Mouse (Mus musculus) limb, embryonic 11.5 days (tissue): Measurements from ENCODE around the gene Nosip. TPM values are rescaled to one million over a fixed set of nuclear protein-coding genes. Genes with fewer than 3 reads are reported as not detected.
"Not testable (repeated sequence)": the region's sequence is repeated elsewhere in the genome, so short reads cannot be mapped to it uniquely, and the experiment has no call there.

Experiments used
- ATAC-seq: fragments of 200-750 bp; cut with Nextera tagmentation; 2 replicates; pipeline ENCODE4 v1.8.0; 2017; ENCODE audit warnings: low read depth; ENCODE audit not compliant: insufficient number of reproducible peaks, low FRiP score, low TSS enrichment
- DNase-seq: peaks from one replicate; pipeline ENCODE4 v3.0.0-alpha.2; 2015; ENCODE audit warnings: low spot score
- H3K27ac ChIP-seq: fragments of 300-500 bp; sonication (generic); replicated peaks from 2 replicates; pipeline ENCODE4 v1.5.1; 2014; ENCODE audit warnings: low read depth, mild to moderate bottlenecking, low read length
- H3K27me3 ChIP-seq: fragments of 300-500 bp; sonication (generic); 2 replicates; pipeline ENCODE4 v1.6.1; 2014; ENCODE audit warnings: mild to moderate bottlenecking, low read length, mixed read lengths; ENCODE audit not compliant: control insufficient read depth, insufficient read depth
- H3K36me3 ChIP-seq: fragments of 300-500 bp; sonication (generic); 2 replicates; pipeline ENCODE4 v1.6.1; 2014; ENCODE audit warnings: mild to moderate bottlenecking, low read length, moderate library complexity, mixed read lengths; ENCODE audit not compliant: control insufficient read depth, insufficient read depth
- H3K4me1 ChIP-seq: fragments of 300-500 bp; sonication (generic); 2 replicates; pipeline ENCODE4 v1.6.1; 2014; ENCODE audit warnings: low read length, mixed read lengths; ENCODE audit not compliant: control insufficient read depth, insufficient read depth
- H3K4me2 ChIP-seq: fragments of 300-500 bp; sonication (generic); 2 replicates; pipeline ENCODE4 v1.6.1; 2014; ENCODE audit warnings: low read depth, mild to moderate bottlenecking, moderate library complexity; ENCODE audit not compliant: severe bottlenecking
- H3K4me3 ChIP-seq: fragments of 300-500 bp; sonication (generic); 2 replicates; pipeline ENCODE4 v1.5.1; 2014; ENCODE audit warnings: low read depth, low read length
- H3K9ac ChIP-seq: fragments of 300-500 bp; sonication (generic); 2 replicates; pipeline ENCODE4 v1.6.1; 2014; ENCODE audit warnings: mild to moderate bottlenecking, low read length
- H3K9me3 ChIP-seq: fragments of 300-500 bp; sonication (generic); 2 replicates; pipeline ENCODE4 v1.6.1; 2016; ENCODE audit warnings: low read length; ENCODE audit not compliant: control insufficient read depth
- WGBS: fragments of 180-500 bp; shearing (Covaris S2); extraction: QIAGEN DNeasy Blood & Tissue Kit; methylation state at CpG from one replicate; pipeline ENCODE4 v1.1.7; 2014; 5-methylcytosine and 5-hydroxymethylcytosine counted together
- polyA plus RNA-seq: library from polyadenylated mRNA; unstranded; fragments of >200 nt; fragmentation: Nextera tagmentation; extraction: Ambion mirVana; gene quantifications from 2 replicates; pipeline ENCODE4 v1.2.1, GENCODE M21; 2014

The Nosip gene
- polyA plus RNA-seq, 1 experiment from 2014 or later = 70.2 TPM

DNA sequence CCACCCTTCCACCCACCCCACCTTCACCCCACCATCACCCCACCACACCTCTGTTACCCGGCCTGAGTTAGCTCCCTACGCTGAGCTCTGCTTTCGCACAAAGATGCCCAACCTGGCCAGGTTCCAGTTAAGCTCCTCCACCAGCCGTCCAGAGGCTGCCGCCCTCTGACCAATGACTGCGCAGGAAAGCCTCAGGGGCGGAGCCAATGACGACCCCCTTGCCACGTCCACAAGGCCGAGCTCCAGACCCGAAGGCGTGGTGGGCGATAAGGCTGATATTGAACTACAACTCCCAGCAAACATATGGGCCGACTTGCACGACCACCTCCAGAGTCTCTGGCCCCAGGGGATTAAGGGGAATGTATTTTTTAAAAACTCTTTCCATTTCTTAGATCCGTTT is 29.8 kb downstream of the Nosip start, which contains the start of gene Rcn3:
Gene Rcn3, minus strand, starts transcription at position 174 of the 400 bp plus-strand sequence.
- Histone ChIP-seq H3K4me1 (peaks cover 20% of the 10 kb centered on the region), H3K27ac (peak within 1 kb of the TSS; percentile 73), H3K4me2 (peak within 1 kb of the TSS; percentile 72), H3K9me3 (no peaks in the 10 kb centered on the region), H3K4me3 (peak within 1 kb of the TSS; percentile 65), H3K27me3 (no peaks in the 10 kb centered on the region), H3K36me3 (peaks cover 11% of the 10 kb centered on the region; the same call in 1 of the 2 replicates), H3K9ac (peak within 1 kb of the TSS; percentile 82)
- DNase-seq = peak; percentile 97
- under 1% methylated on average over 16 of the region's 16 CpGs for WGBS
- ATAC-seq = peak; percentile 88

DNA sequence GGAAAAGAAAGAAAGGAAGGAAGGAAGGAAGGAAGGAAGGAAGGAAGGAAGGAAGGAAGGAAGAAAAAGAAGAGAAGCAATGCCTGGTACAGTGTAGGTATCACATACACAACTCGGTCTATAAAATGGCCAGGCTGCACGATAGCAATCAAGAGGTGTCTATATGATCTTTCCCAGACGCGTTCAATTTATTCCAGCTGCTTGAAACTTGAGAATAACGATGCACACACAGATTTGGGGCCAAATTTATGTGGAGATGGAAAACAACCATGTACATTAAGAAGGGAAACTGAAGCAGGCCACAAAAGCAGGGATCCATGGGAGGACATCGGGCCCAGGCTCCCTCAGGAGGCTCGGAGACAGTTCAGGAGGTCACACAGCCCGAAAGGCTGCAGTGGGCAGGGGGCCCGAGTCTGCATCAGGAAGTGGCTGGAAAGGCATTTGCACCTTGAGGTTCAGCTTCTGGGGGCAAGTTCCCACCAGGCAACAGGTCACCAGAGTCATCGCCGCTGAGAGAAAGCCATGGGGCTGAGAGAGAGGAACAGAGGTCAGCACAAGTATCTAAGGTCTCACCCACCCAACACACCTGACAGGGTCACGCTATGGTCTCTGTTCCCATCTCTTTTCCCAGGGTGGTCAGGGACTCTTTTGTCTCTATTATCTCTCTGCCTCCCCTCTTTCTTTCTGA is 30.7 kb downstream of the Nosip start:
- no peak for ATAC-seq
- Histone ChIP-seq H3K9me3 (no peaks in the 10 kb centered on the region), H3K27ac (peak overlapping the region; percentile 68), H3K4me2 (peak overlapping the region; percentile 0; the same call in 1 of the 2 replicates), H3K4me3 (0 out of 2 replicates have a peak overlapping the region, but pooled peaks have one; percentile 12), H3K36me3 (peaks cover 6% of the 10 kb centered on the region; the same call in 1 of the 2 replicates), H3K9ac (no peak overlapping the region), H3K27me3 (no peaks in the 10 kb centered on the region), H3K4me1 (peaks cover 20% of the 10 kb centered on the region)
- peak; percentile 49 for DNase-seq
- 27% methylated on average over 12 of the region's 12 CpGs for WGBS

DNA sequence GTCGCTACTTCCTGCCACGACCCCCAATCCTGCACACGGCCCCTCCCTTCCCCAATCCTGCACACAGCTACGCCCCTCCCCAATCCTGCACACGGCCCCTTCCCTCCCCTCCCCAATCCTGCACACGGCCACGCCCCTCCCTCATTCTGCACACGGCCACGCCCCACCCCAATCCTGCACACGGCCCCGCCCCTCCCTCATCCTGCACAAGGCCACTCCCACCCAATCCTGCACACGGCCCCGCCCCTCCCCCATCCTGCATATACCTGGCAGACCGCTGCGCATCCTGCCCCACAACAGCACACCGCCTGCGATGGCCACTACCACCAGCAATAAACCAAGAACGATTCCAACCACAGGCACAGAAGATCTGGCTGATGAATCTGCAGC is 31.3 kb downstream of the Nosip start:
- peaks cover 20% of the 10 kb centered on the region for H3K4me1 ChIP-seq

DNA sequence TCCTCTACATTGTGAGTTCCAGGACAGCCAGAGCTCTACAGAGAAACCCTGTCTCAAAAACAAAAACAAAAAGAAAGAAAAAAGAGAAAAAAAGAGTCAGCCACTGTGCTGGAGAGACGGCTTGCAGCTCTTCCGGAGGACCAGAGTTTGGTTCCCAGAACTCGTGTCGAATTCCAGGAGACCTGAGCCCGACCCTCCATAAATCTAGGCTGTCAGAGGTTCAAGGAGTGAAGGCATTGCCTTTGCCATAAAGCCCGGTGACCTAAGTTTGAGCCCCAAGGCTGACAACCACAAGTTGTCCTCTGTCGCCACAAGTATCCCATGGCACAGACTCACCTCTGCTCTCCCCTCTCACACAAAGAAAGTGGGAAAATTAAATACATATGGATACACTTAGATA is 31.9 kb downstream of the Nosip start:
- Histone ChIP-seq H3K4me3 (no peak overlapping the region), H3K9ac (no peak overlapping the region), H3K27me3 (no peaks in the 10 kb centered on the region), H3K9me3 (no peaks in the 10 kb centered on the region), H3K4me1 (peaks cover 20% of the 10 kb centered on the region), H3K27ac (peak overlapping the region; percentile 68), H3K4me2 (0 out of 2 replicates have a peak overlapping the region, but pooled peaks have one; percentile 0), H3K36me3 (0 out of 2 replicates have a peak, but pooled peaks cover 2% of the 10 kb centered on the region)
- 3% methylated on average over 7 of the region's 7 CpGs for WGBS
- ATAC-seq = no peak
- peak; percentile 76 for DNase-seq

More for the DNA sequence above, 31.3 kb downstream of the Nosip start:
- 20% methylated on average over 17 of the region's 18 CpGs for WGBS
- ATAC-seq (no peak), DNase-seq (peak; percentile 71)
- H3K9me3 ChIP-seq = no peaks in the 10 kb centered on the region
- H3K27me3 ChIP-seq = no peaks in the 10 kb centered on the region
- no peak overlapping the region for H3K4me3 ChIP-seq
- H3K27ac ChIP-seq = peak overlapping the region; percentile 68
- no peak overlapping the region for H3K9ac ChIP-seq
- H3K4me2 ChIP-seq = peak overlapping the region; percentile 0; the same call in 1 of the 2 replicates
- peaks cover 2% of the 10 kb centered on the region; the same call in 1 of the 2 replicates for H3K36me3 ChIP-seq

DNA sequence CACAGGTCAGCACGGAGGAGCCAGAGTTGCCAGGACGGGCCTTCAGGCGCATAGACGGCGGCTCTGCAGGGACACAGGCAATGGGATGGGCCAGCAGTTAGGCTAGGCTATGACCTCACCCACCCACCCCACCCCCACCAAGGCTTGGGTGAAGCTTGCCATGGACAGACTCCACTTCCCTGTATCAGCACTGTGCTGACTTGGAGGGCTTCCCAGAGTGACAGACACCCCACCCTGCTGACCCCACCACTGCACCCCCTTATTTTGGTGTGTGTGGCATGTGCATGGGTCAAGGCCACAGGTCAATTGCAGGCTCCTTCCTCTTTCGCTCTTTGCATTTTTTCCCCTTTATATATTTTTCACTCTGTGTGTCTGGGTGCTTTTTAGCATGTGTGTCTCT is 33.1 kb downstream of the Nosip start:
- H3K4me1 ChIP-seq = peaks cover 20% of the 10 kb centered on the region
- no peaks in the 10 kb centered on the region for H3K9me3 ChIP-seq
- no peaks in the 10 kb centered on the region for H3K36me3 ChIP-seq
- H3K4me3 ChIP-seq = no peak overlapping the region
- no peak overlapping the region for H3K4me2 ChIP-seq
- no peak for ATAC-seq
- H3K27me3 ChIP-seq = no peaks in the 10 kb centered on the region
- no peak for DNase-seq
- 85% methylated on average over 6 of the region's 6 CpGs for WGBS
- no peak overlapping the region for H3K9ac ChIP-seq
- H3K27ac ChIP-seq = no peak overlapping the region; the same call in 1 of the 2 replicates

DNA sequence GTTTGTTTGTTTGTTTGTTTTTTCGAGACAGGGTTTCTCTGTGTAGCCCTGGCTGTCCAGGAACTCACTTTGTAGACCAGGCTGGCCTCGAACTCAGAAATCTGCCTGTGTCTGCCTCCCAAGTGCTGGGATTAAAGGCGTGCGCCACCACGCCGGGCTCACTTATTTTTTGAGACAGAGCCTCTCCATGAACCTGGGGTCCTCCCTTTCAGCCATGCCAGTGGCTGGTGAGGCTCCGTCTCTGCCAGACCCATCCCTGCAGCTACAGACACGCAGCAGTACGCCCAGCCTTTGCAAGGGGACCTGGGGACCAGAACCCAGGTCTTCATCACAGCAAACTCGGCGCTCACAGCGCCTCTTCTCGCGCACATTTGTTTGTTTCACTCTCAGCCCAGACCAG is 33.7 kb downstream of the Nosip start:
- H3K9ac ChIP-seq, H3K36me3 ChIP-seq, H3K27me3 ChIP-seq, DNase-seq, H3K4me2 ChIP-seq, ATAC-seq, H3K27ac ChIP-seq, H3K9me3 ChIP-seq, H3K4me3 ChIP-seq: not testable (repeated sequence)
- WGBS = 91% methylated on average over 14 of the region's 14 CpGs
- H3K4me1 ChIP-seq = peaks cover 17% of the 10 kb centered on the region

DNA sequence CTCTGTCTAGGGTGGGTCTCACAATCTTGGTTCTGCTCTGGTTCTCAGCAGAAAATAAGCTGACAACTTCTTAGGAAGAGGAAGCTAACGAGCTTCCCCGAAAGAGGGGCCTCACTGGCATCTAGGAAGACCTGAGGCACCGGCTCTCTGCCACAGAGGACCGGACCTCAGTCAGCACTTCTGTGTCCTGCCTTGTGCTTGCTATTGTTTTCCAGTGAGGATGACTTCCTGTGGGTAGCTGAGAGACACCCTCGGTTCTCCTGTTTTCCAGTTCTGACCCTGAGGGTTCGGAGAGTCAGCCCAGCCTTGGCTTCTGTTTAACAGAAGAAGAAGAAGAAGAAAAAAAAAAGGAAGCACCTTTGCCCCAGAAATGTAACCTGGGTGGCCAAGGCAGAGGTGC is 35.2 kb downstream of the Nosip start:
- Histone ChIP-seq H3K4me2 (no peak overlapping the region), H3K9ac (no peak overlapping the region), H3K4me3 (no peak overlapping the region), H3K36me3 (no peaks in the 10 kb centered on the region), H3K9me3 (no peaks in the 10 kb centered on the region), H3K27ac (no peak overlapping the region), H3K27me3 (no peaks in the 10 kb centered on the region), H3K4me1 (peaks cover 14% of the 10 kb centered on the region)
- no peak for DNase-seq
- 66% methylated on average over 6 of the region's 6 CpGs for WGBS
- ATAC-seq = no peak

DNA sequence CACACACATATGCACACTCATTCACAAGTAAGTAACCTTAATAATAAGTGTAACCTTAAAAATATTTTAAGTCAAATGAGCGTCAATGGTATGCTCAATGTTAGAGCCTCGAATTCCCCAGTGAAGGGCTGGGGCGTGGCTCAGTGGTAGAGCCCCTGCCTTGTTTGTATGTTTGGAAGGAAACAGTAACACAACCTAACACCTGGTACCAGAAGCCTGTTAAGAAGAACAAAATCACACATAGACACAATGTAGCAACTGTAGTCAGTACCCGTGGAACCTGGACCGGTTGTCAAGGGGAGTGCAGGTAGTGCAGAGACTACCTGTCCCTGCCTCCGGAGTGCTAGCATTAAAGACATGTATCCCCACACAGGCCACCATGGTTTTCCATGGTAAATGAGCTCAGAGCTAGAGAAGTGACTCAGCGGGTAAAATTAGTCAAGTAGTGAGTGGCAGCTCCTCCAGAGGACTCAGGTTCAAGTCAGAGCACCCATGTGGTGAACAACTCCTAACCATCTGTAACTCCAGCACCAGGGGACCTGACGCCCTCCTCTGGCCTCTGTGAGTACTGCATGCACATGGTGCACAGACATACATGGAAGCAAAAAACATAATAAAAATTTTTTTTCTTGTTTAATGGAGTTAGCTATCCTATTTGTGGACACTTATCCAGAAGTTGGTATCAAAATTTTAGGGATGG is 36.5 kb downstream of the Nosip start:
- ATAC-seq (no peak), DNase-seq (no peak)
- H3K4me1 ChIP-seq = peaks cover 16% of the 10 kb centered on the region
- no peaks in the 10 kb centered on the region for H3K27me3 ChIP-seq
- 89% methylated on average over 8 of the region's 8 CpGs for WGBS
- H3K4me3 ChIP-seq = no peak overlapping the region
- H3K9ac ChIP-seq = no peak overlapping the region
- no peaks in the 10 kb centered on the region for H3K9me3 ChIP-seq
- H3K4me2 ChIP-seq = no peak overlapping the region
- no peak overlapping the region for H3K27ac ChIP-seq
- no peaks in the 10 kb centered on the region for H3K36me3 ChIP-seq
